Mouse (Mus musculus): ENCODE data around the gene Spry2.

- TF ChIP-seq CTCF (IDR thresholded peaks at IDR 0.05; ENCODE audit: low read depth, low read length): no peak
- no peak for TF ChIP-seq POLR2A (IDR thresholded peaks at IDR 0.05; ENCODE audit: insufficient read depth, low read length)
- no peak for TF ChIP-seq EP300 (IDR thresholded peaks at IDR 0.05; ENCODE audit: insufficient read depth, low read depth, low read length)
Measured at GRCm38 (mm10) chr14:105859876-105860275, 36.7 kb downstream of the Spry2 start.
